Mouse (Mus musculus) thymus, postnatal 36 days (tissue): ENCODE results near the gene Atp4a.
A peak's percentile ranks its signal among the peaks of the same experiment; 100 is the strongest.

Experiments
- DNase-seq, 2 experiments: peaks; one replicate each; pipeline ENCODE4 v3.0.0; 2022; ENCODE audit warnings: mixed read lengths in 2 of 2

The Atp4a gene

GRCm38 (mm10) chr7:30711942-30712341 lies at the start of gene Atp4a:
TSS of gene Atp4a (plus strand) at chr7:30712209.
- no peak for DNase-seq

GRCm38 (mm10) chr7:30664529-30665200 lies 47.3 kb upstream of the Atp4a start, which contains the start of gene Haus5:
TSS of gene Haus5 (minus strand) at chr7:30664994.
- peak; percentile 87 to 89 for DNase-seq

- DNase-seq: peak in 1 of 2 experiments; percentile 17
Measured at GRCm38 (mm10) chr7:30665321-30665720, 46.7 kb upstream of the Atp4a start.

- DNase-seq: no peak
Measured at GRCm38 (mm10) chr7:30669229-30669628, 42.8 kb upstream of the Atp4a start.

GRCm38 (mm10) chr7:30671480-30671879 lies 40.5 kb upstream of the Atp4a start, which contains the start of gene Pmis2:
TSS of gene Pmis2 (minus strand) at chr7:30671605.
- no peak for DNase-seq

- no peak for DNase-seq
Measured at GRCm38 (mm10) chr7:30678263-30678975, 33.6 kb upstream of the Atp4a start.

GRCm38 (mm10) chr7:30681897-30682296 lies 30.1 kb upstream of the Atp4a start:
- DNase-seq: no peak

GRCm38 (mm10) chr7:30683425-30683824 lies 28.6 kb upstream of the Atp4a start:
- DNase-seq: no peak

- DNase-seq: no peak
Measured at GRCm38 (mm10) chr7:30688325-30688724, 23.7 kb upstream of the Atp4a start.

GRCm38 (mm10) chr7:30698101-30698500 lies 13.9 kb upstream of the Atp4a start:
- DNase-seq: no peak

GRCm38 (mm10) chr7:30698589-30698988 lies 13.4 kb upstream of the Atp4a start, which contains the start of gene 2200002J24Rik:
TSS of gene 2200002J24Rik (plus strand) at chr7:30698926.
- DNase-seq: no peak

- DNase-seq: no peak
Measured at GRCm38 (mm10) chr7:30706214-30706882, 5.7 kb upstream of the Atp4a start.

- DNase-seq: no peak
Measured at GRCm38 (mm10) chr7:30707441-30707840, 4.6 kb upstream of the Atp4a start.

GRCm38 (mm10) chr7:30717006-30717715 lies 5.2 kb downstream of the Atp4a start:
- DNase-seq: peak; percentile 53 to 73

- no peak for DNase-seq
Measured at GRCm38 (mm10) chr7:30717716-30718046, 5.7 kb downstream of the Atp4a start.

- no peak for DNase-seq
Measured at GRCm38 (mm10) chr7:30719669-30720068, 7.7 kb downstream of the Atp4a start.

GRCm38 (mm10) chr7:30721286-30721685 lies 9.3 kb downstream of the Atp4a start:
- no peak for DNase-seq

- no peak for DNase-seq
Measured at GRCm38 (mm10) chr7:30723274-30723953, 11.4 kb downstream of the Atp4a start.

GRCm38 (mm10) chr7:30728214-30728613 lies 16.2 kb downstream of the Atp4a start:
- DNase-seq: no peak

GRCm38 (mm10) chr7:30728739-30729395 lies 16.9 kb downstream of the Atp4a start:
- DNase-seq: no peak

- peak; percentile 94 to 95 for DNase-seq
Measured at GRCm38 (mm10) chr7:30729396-30730063, 17.5 kb downstream of the Atp4a start, which contains the start of gene Tmem147. TSS of gene Tmem147 (minus strand) at chr7:30729540.
